Mouse (Mus musculus) neural tube, embryonic 14.5 days (tissue): ENCODE data around the gene Fstl1. TPM values are rescaled to one million over a fixed set of nuclear protein-coding genes. Genes with fewer than 3 reads are reported as not detected.

Experiments used
- ATAC-seq: fragments of 200-750 bp; cut with Nextera tagmentation; 2 replicates; pipeline ENCODE4 v1.8.0; 2017; ENCODE audit warnings: low read depth, mild to moderate bottlenecking, moderate TSS enrichment, moderate library complexity
- H3K27ac ChIP-seq: fragments of 300-500 bp; sonication (generic); 2 replicates; pipeline ENCODE4 v1.5.1; 2014; ENCODE audit warnings: low read depth, mild to moderate bottlenecking, control low read depth, low read length, moderate library complexity, mixed read lengths
- H3K27me3 ChIP-seq: fragments of 300-500 bp; sonication (generic); 2 replicates; pipeline ENCODE4 v1.6.1; 2014; ENCODE audit warnings: low read length; ENCODE audit not compliant: control insufficient read depth, insufficient read depth
- H3K36me3 ChIP-seq: fragments of 300-500 bp; sonication (generic); 2 replicates; pipeline ENCODE4 v1.6.1; 2014; ENCODE audit warnings: low read length, mixed read lengths; ENCODE audit not compliant: control insufficient read depth, insufficient read depth
- H3K4me1 ChIP-seq: fragments of 300-500 bp; sonication (generic); 2 replicates; pipeline ENCODE4 v1.6.1; 2014; ENCODE audit warnings: low read length; ENCODE audit not compliant: control insufficient read depth, insufficient read depth
- H3K4me2 ChIP-seq: fragments of 300-500 bp; sonication (generic); 2 replicates; pipeline ENCODE4 v1.6.1; 2014; ENCODE audit warnings: mild to moderate bottlenecking, low read depth, low read length, control low read depth
- H3K4me3 ChIP-seq: fragments of 300-500 bp; sonication (generic); 2 replicates; pipeline ENCODE4 v1.5.1; 2014; ENCODE audit warnings: low read depth, low read length, control low read depth, mixed read lengths
- H3K9ac ChIP-seq: fragments of 300-500 bp; sonication (generic); replicated peaks from 2 replicates; pipeline ENCODE4 v1.6.1; 2014; ENCODE audit warnings: low read depth, mild to moderate bottlenecking, control low read depth, low read length, mixed read lengths
- H3K9me3 ChIP-seq: fragments of 300-500 bp; sonication (generic); 2 replicates; pipeline ENCODE4 v1.6.1; 2016; ENCODE audit warnings: low read length; ENCODE audit not compliant: control insufficient read depth
- WGBS: fragments of 180-500 bp; shearing (Covaris S2); extraction: QIAGEN DNeasy Blood & Tissue Kit; methylation state at CpG from one replicate; pipeline ENCODE4 v1.1.7; 2014; 5-methylcytosine and 5-hydroxymethylcytosine counted together
- polyA plus RNA-seq: library from polyadenylated mRNA; unstranded; fragments of >200 nt; fragmentation: Nextera tagmentation; extraction: Ambion mirVana; gene quantifications from 2 replicates; pipeline ENCODE4 v1.2.1, GENCODE M21; 2014

Gene Fstl1
- polyA plus RNA-seq, 1 experiment from 2014 or later: 62.8 TPM

DNA sequence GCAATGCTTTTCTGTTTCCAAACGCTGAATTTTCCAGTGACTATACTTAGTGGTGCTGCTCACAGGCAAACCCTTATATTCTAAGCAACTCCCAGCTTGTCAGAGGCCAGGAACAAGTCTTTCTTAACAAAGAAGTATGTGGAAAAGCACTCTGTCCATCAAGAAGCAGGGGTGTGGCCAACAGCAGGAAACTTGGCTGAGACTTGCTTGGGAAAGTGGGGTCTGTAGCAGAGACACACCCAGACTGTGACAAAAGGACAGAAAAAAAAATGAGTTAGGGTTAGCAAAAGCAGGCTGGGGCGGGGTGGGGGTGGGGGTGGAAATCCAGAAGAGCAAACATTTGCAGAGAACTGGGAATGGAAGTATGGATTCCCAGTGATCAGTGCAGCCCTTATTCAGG, 23.8 kb upstream of the Fstl1 start:
- no peak overlapping the region for H3K9ac ChIP-seq
- no peak for ATAC-seq
- no peaks in the 10 kb centered on the region for H3K36me3 ChIP-seq
- H3K27me3 ChIP-seq: no peaks in the 10 kb centered on the region
- no peaks in the 10 kb centered on the region for H3K4me1 ChIP-seq
- no peak overlapping the region for H3K4me2 ChIP-seq
- no peak overlapping the region for H3K27ac ChIP-seq
- H3K9me3 ChIP-seq: no peaks in the 10 kb centered on the region
- H3K4me3 ChIP-seq: no peak overlapping the region
- 35% methylated on average over 2 of the region's 2 CpGs for WGBS

DNA sequence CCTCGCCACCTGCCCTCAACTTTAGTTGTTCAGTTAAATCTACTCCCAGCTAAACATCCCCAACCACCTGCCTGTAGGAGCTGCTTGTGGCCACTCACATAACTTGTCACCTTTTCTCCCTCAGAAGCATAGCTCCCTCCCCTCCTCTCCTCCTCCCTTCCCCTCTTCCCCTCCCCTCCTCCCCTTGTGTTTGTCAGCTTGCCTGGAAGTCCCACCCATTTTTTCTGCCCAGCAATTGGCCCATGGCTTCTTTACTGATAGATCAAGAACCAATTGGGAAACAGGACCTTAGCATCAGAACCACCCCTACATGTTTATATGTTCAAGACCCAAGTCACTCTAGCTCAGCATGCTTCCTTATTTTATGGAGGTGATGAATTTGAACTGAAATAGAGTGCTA, 22.9 kb upstream of the Fstl1 start:
- no peaks in the 10 kb centered on the region for H3K27me3 ChIP-seq
- WGBS: 94% methylated on average over 1 of the region's 1 CpGs
- ATAC-seq: no peak

DNA sequence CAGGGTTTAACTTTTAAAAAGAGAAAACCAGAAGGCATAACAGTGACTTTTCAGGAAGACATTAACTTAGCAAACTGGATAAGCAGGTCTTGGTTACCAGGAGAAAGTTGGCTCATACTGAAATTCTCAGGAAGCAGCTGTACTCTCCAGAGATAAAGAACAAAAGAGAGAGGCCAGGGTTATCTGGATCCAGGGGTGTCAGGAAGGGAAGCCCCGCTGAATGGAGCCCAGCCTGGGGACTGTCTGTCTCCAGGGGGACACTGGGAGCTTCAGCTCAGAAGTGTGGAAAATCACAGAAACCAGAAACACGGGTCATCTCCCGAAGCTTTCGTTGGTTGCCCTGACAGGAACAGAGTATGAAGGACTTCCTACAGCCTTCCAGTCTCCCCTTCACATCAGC, 22.2 kb upstream of the Fstl1 start:
- Histone ChIP-seq H3K4me2 (no peak overlapping the region), H3K4me3 (no peak overlapping the region), H3K27me3 (no peaks in the 10 kb centered on the region), H3K9me3 (no peaks in the 10 kb centered on the region), H3K36me3 (no peaks in the 10 kb centered on the region), H3K27ac (no peak overlapping the region), H3K4me1 (no peaks in the 10 kb centered on the region), H3K9ac (no peak overlapping the region)
- 65% methylated on average over 4 of the region's 4 CpGs for WGBS
- ATAC-seq: no peak

More for the DNA sequence above, 22.9 kb upstream of the Fstl1 start:
- no peak overlapping the region for H3K4me2 ChIP-seq
- H3K36me3 ChIP-seq: no peaks in the 10 kb centered on the region
- H3K9ac ChIP-seq: no peak overlapping the region
- no peak overlapping the region for H3K4me3 ChIP-seq
- H3K27ac ChIP-seq: no peak overlapping the region
- no peaks in the 10 kb centered on the region for H3K4me1 ChIP-seq
- no peaks in the 10 kb centered on the region for H3K9me3 ChIP-seq

DNA sequence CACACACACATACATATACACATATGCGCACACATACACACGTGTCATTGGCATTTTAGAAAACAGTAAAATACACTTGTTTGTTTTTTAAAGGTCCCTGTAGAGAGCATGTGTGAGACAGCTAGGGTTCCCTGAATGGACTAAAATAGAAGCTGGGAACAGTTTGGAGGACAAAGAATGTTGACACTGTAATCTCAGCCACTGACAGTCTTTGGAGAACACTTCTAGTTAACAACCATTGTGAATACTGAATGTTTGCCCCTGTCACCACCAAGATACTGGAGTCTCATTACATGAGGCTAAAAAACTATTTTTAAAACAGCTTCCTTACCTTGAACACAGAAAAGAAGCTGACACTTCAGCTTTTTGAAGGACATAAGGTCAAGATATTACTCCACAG, 19.4 kb upstream of the Fstl1 start:
- Histone ChIP-seq H3K27ac (no peak overlapping the region), H3K4me3 (no peak overlapping the region), H3K36me3 (no peaks in the 10 kb centered on the region), H3K9me3 (no peaks in the 10 kb centered on the region), H3K4me2 (no peak overlapping the region), H3K27me3 (no peaks in the 10 kb centered on the region), H3K9ac (no peak overlapping the region), H3K4me1 (no peaks in the 10 kb centered on the region)
- no peak for ATAC-seq
- WGBS: 87% methylated on average over 2 of the region's 2 CpGs

DNA sequence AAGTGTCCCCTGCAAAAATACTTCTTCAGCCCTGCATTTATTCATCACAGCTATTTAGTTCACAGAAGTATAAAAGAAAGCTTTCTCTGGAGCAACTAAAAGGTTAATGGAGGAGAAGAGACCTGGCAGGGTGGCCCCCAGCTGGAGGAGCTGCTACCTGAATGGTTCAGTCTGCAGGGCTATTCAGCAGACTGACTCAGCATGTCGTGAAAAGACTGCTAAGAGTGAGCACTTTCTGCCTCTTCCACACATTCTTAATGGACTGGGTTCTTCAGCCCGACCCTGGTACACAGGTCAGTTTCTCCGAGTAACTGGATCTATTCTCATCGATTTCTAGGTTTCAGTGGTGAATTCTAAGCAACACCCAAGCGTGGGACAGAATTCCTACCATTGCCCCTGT, 12.9 kb upstream of the Fstl1 start:
- WGBS: 26% methylated on average over 5 of the region's 5 CpGs
- Histone ChIP-seq H3K4me3 (no peak overlapping the region), H3K27me3 (no peaks in the 10 kb centered on the region), H3K9ac (no peak overlapping the region), H3K4me1 (no peaks in the 10 kb centered on the region), H3K27ac (no peak overlapping the region), H3K36me3 (no peaks in the 10 kb centered on the region), H3K4me2 (no peak overlapping the region), H3K9me3 (no peaks in the 10 kb centered on the region)
- ATAC-seq: peak; percentile 51; the same call in 1 of the 2 replicates

DNA sequence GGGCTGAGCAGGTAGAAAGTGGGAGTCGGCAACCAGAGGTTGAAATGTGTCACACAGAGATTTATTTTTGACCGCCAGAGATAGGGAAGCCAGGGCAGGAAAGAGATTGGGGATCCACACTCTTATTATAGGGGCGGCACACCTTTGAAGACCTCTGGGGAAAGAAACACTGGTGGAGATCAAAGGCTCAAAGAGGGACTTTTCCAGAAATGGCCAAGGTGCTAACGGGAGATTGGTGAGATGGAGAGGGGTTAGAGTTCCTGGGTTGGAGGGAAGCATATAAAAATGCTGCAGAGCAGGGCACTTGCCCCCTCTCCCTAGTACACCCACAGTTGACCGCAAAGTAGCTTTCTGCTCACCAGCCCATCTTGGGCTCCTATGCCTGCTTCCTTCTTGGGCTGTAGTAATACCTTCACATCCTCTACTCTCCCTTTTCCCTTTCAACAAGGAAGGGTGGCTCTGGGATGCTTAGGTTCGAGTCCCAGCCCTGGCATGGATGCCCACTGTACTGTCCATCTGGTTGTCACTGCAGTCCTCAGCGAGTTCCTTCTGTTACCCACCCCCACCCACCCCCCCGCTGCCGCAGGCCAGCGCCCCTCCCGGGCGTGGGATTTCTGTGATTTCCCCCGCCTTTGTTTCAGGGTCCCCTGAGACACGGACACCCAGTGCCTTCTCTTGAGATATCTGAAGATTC, 360 bp upstream of the Fstl1 start:
- Histone ChIP-seq H3K36me3 (no peaks in the 10 kb centered on the region), H3K4me2 (peak overlapping the region; percentile 88), H3K4me3 (peak overlapping the region; percentile 60), H3K9ac (peak overlapping the region; percentile 60), H3K27ac (peak overlapping the region; percentile 67), H3K4me1 (peaks cover 21% of the 10 kb centered on the region), H3K9me3 (no peaks in the 10 kb centered on the region), H3K27me3 (no peaks in the 10 kb centered on the region)
- peak; percentile 35; the same call in 1 of the 2 replicates for ATAC-seq
- WGBS: 34% methylated on average over 14 of the region's 14 CpGs

DNA sequence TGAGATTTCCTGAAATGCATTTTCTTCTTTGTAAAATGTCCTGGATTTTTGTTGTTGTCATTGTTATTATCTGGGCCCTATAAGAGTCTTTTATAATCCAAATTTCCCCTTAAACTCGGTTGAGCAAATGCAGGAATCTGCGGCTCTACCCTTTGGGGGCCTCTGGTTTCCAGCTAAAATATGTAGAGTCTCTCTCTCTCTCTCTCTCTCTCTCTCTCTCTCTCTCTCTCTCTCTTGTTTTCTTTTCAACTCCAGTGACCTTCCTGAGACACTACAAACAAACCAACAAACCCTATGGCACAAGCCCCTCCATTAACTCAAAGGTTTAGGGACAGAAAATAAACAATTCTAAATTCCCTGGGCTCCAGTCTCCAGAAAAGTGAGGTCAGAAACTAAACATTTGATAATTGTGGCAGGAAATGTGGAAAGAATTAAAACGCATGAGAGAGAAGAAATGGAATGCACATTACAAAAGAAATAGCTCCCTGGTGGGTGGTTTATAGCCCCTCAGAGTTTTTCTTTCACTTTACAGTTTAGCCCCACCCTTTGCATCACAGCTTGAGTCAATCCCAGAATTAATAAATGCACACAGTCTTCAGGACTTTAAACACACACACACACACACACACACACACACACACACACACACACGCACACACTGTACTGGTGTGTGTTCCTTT, 1.3 kb downstream of the Fstl1 start:
- H3K27me3 ChIP-seq: no peaks in the 10 kb centered on the region
- 10% methylated on average over 4 of the region's 4 CpGs for WGBS
- no peaks in the 10 kb centered on the region for H3K9me3 ChIP-seq
- H3K4me2 ChIP-seq: peak overlapping the region; percentile 88
- ATAC-seq: peak; percentile 12; the same call in 1 of the 2 replicates
- H3K27ac ChIP-seq: no peak overlapping the region; the same call in 1 of the 2 replicates
- peak overlapping the region; percentile 60 for H3K4me3 ChIP-seq
- no peaks in the 10 kb centered on the region for H3K36me3 ChIP-seq
- H3K9ac ChIP-seq: peak overlapping the region; percentile 60
- peaks cover 23% of the 10 kb centered on the region for H3K4me1 ChIP-seq

DNA sequence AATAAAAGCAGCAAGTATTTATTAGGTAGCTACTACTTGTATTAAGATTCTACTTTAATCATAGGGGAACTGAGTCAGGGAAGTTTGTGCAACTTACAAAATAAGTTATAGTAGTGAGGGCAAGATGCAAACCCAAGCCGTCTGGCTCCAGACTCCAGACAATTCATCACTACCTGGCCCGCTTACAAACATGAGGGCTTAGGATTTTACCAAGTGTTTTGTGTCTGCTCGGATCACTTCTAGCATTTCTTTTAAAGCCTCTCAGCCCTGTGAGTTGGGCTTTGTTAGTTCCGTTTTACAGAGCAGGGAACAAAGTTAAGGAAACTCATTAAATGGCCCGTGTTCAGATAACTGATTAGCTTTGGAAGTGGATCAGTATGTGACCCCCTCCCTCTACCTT, 1.9 kb downstream of the Fstl1 start:
- peaks cover 23% of the 10 kb centered on the region for H3K4me1 ChIP-seq
- H3K36me3 ChIP-seq: no peaks in the 10 kb centered on the region
- 0 out of 2 replicates have a peak overlapping the region, but pooled peaks have one; percentile 16 for H3K27ac ChIP-seq
- peak overlapping the region; percentile 88; the same call in 1 of the 2 replicates for H3K4me2 ChIP-seq
- no peaks in the 10 kb centered on the region for H3K9me3 ChIP-seq
- H3K27me3 ChIP-seq: no peaks in the 10 kb centered on the region
- peak overlapping the region; percentile 13; the same call in 1 of the 2 replicates for H3K4me3 ChIP-seq
- WGBS: 25% methylated on average over 5 of the region's 5 CpGs
- H3K9ac ChIP-seq: no peak overlapping the region; the same call in 1 of the 2 replicates
- no peak for ATAC-seq

DNA sequence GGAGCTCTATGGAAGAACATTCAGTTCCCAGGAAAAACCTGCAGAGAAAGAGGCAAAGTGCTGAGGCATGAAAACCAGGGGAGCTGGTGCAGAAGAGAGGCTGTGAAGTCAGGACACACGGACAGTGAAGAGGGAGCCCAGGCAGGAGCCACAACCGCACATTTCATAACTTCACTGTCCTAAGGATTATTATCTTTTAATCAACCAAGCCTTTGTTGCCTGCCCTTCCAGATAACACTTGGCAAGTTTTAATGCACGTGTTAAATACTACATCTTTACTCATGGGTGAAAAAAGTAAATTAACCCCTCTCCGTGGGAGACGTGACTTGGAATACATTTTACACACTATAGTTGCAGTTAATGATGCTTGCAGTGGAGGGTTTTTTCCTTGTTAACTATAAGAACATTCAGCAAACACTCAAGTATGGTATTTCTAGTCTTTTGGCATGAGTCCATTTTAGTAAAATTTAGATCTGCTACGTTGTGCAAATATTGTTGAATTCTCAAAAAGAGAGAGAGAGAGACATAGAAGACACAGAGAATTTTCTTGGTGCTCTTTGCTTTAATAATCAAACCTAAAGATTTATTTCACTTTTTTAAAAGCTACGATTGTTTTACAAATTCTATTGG, 3.1 kb downstream of the Fstl1 start:
- WGBS: 58% methylated on average over 7 of the region's 7 CpGs
- no peak overlapping the region for H3K4me3 ChIP-seq
- H3K27ac ChIP-seq: no peak overlapping the region
- peaks cover 23% of the 10 kb centered on the region for H3K4me1 ChIP-seq
- no peak overlapping the region for H3K9ac ChIP-seq
- H3K9me3 ChIP-seq: no peaks in the 10 kb centered on the region
- H3K27me3 ChIP-seq: no peaks in the 10 kb centered on the region
- ATAC-seq: no peak
- H3K36me3 ChIP-seq: no peaks in the 10 kb centered on the region
- H3K4me2 ChIP-seq: no peak overlapping the region
